Mouse (Mus musculus) thymus, postnatal 4 days (tissue): Measurements from ENCODE around the gene Dis3l2.

Experiments used
- DNase-seq: peaks from one replicate; pipeline ENCODE4 v3.0.0; 2021

Dis3l2 gene

GRCm38 (mm10) chr1:86703300-86703964 lies at the start of gene Dis3l2:
TSS of gene Dis3l2 (plus strand) at chr1:86703808.
- DNase-seq, result peak; percentile 86

DNA sequence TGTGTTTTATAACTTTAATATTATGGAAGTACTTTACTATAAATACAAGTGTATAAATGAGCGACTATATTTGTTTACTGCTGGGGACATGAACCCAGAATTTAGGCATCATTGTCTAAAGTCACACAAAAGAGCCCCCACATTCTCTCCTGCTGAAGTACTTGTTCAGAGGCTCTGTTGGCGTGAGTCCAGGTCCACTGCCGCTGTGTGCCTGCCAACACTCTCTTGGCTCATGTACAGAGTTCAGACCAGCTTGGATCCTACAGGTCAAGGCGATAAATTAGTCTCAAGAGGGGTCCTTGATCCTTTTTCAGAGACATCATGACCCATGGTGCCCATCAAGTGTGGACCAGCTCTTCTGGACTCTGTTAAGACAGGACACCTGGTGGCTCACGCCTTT lies 46.5 kb upstream of the Dis3l2 start:
- DNase-seq, result no peak

DNA sequence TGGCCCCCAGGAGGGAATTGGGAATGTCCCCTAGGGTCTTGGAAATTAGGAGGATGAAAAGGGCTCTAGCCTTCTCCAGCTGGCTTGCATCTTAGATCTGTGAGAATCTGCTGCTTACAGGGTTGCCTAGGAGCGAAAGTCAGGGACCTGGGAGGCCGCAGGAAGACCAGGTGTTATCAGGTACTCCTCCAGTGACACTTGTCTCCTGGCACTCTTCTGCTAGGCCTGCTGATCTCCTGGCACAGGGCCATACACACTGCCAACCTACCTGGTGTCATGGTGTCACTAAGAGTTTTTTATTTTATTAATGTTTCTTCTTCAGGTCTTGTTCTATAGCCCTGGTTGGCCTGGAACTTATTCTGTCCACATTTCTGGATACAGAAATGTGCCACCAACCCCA lies 38.5 kb upstream of the Dis3l2 start:
- DNase-seq, result no peak

DNA sequence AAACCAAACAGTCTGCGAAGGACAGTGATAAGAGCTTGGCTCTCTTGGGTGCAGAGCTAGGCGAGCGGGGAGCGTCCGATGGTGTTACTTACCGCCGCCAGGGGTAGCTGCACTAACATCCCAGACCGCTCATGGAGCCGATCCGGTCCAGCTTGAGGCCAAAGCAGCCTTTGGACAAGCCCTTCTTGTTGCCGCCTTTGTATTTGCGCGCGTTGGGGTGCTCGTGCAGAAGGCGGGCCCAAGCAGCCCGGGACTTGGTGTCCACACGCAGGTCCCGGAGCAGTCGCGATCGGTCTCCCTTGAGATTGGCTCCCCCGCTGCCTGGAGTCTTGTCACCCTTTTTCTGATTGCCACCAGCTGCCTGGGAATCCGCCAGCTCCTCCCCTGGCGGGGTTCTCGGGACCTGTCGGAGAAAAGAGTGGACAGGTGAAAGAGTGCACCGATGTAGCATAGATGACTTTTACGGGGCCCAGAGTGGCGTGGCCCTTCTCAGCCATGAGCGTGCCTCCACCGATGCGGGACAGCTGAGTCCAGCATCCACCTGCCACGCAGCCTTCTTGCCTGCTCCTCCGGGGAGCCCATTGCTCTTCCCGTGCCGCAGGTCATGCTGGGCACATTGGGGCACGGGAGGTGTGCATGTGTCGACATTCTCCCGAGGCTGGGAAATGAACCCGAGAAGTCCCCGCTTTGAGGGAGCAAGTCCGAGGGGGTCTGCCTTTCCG lies 33.9 kb upstream of the Dis3l2 start:
- peak; percentile 46 for DNase-seq

DNA sequence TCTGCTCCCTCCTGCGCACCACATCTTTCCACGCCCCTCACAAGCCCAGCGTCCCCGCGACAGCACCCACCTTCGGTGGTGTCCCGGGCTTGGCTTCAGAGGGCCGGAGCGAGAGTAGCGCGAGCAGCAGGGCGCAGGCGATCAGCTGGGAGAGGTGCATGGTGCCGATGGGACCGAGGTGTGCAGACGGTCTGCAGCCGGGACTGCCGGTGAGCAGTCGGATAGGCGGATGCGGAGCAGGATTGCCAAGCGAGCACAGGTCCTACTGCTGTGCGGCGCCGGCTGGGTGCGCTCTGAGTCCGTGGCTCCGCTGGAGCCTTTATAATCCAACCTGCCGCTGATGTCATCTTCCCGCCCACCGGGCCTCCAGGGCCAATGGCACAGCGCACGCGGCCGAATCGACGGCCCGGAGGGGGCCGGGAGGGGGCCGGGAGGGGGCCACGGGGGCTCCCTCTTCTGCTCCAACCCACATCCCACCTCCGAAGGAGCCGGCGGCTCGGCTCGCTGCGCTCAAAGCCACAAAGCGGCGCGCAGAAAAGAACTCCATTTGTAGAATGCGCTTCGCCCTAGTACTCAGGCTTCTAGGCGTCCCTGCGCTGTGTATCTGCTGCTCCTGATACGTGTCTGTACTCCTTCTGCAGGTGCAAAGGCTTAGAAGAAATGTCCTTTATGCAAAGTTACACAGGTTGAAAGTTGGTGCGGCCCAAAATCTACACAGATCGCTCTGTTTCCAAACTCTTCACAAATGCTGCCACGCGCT lies 33.1 kb upstream of the Dis3l2 start, which contains the start of gene Nppc:
Gene Nppc (minus strand): TSS at position 293 of the 760 bp plus-strand sequence.
- peak; percentile 73 for DNase-seq

DNA sequence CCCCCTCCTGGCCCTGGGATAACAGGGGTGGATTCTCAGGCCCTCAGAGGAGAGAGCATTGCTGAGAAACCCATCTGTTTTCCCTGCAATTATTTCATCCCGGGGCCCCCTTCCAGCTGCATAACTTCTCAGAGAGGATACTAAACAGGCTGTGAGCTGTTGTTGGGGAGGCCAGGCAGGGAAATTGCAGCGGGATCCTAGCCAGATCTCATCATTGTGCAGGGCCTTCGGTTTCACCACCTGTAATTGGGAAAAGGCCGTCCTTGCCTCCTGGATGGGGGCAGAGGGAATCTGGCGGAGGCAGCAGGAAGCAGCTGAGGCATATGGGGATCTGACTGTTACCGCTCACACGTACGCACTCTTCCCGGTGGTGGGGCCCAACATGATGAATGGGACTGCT lies 29.2 kb upstream of the Dis3l2 start:
- no peak for DNase-seq

DNA sequence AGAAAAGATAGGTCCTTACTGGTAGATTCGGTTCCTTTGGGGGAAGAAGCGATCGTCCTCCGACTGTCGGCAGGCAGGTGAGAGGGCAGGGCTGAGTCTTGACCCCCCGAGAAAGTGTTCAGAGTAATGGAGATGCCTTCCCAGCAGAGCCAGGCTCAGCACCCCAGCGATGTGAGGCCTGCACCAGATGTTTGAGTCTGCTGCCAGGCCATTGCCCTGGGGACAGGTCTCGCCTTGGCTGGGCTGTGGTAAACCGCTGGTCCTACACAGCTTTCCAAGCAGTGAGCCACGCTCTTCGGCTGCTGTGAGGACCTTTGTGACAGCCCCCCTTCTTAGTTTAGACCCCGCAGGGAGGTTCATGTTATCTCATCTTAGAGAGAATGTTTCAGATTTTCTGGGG lies 28.5 kb upstream of the Dis3l2 start:
- no peak for DNase-seq

DNA sequence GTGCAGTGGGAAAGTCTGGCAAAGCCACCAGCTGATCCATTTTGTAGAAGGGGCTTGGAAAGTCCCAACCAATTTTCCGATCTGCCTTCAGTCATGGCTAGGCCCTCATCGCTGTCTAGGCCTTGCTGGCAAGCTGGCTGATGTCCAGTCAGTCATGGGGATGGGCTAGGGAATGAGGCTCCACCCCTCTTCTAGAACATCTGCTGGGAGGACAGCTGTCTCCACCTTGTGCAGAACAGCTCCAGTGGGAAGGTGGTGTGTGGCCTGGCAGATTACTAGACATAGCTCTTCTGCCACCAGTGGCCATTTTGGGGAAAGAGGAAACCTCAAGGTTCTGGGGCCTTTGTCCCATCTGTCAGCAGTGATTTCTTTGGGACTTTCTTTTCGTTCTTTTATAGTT lies 26.0 kb upstream of the Dis3l2 start:
- no peak for DNase-seq

- DNase-seq, result no peak
These were observed 24.9 kb upstream of the Dis3l2 start for GRCm38 (mm10) chr1:86678667-86679066.

DNA sequence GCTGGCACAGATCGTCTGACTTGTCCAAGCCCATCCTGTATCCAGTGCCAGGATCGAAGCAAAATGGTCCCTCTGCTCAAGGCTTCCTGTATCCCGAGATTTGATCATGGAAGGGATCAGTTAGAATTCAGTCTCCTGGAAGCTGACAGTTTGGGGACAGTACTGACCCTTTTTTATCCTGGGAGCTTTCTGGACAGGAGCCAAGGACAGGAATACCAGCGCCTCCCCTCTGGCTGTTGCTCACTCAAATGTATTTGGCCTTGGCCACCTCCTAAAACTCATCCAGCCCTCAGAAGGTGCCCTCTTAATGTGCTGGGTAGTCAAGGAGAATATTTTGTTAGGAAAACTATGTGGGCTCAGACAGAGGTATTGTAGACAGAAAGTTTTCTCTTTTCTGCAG lies 16.4 kb upstream of the Dis3l2 start:
- no peak for DNase-seq

DNA sequence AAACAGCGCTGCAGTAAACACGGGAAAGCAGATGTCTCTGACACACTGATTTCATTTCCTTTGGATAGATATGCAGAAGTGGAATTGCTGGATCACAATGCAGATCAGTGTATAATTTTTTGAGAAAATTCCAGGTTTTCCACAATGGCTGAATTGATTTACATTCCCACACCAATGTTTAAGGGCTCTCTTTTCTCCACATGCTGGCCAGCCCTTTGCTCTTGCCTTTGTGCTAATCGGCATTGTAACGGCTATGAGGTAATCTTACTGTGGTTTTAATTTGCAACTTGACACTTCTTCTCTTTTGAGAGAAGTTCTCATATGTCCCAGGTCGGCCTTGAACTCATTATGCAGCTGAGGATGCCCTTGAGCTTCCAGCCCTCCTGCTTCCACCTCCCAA lies 12.6 kb upstream of the Dis3l2 start:
- DNase-seq, result no peak

- peak; percentile 47 for DNase-seq
These were observed 6.7 kb upstream of the Dis3l2 start for GRCm38 (mm10) chr1:86696948-86697347.

- DNase-seq, result peak; percentile 56
These were observed 4.9 kb upstream of the Dis3l2 start for GRCm38 (mm10) chr1:86698721-86699120.

DNA sequence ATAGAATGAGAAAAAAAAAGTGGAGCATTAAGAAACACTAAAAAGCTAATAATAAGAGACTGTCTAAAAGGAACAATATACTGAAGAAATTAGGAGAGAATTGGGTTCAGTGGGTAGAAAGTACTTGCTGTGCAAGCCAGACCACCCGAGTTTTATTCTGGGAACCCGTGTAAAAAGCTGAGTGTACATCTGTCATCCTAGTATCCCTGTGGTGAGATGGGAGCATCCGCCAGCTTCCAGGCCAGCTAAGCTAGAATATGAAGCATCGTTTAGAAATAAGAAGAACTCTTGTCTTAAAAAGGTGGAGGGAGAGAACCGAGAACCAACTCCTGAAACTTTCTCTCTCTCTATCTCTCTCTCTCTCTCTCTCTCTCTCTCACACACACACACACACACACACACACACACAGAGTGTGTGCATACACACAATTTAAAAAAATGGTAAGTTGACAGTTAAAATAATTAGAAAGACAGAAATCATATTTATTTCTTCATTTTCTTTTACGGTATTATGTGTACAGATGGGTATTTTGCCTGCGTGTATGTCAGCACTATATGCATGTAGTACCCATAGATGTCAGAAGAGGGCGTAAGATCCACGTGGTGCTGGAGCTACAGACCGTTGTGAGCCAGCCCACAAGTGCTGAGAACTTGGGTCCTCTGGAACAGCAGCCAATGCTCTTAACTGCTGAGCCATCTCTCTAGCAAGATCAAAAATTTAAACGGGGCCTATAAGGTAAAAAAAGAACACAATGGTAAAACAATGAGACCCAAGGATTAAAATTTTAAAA lies 4.1 kb upstream of the Dis3l2 start:
- DNase-seq, result no peak

- no peak for DNase-seq
These were observed 3.2 kb upstream of the Dis3l2 start for GRCm38 (mm10) chr1:86700367-86700766.

DNA sequence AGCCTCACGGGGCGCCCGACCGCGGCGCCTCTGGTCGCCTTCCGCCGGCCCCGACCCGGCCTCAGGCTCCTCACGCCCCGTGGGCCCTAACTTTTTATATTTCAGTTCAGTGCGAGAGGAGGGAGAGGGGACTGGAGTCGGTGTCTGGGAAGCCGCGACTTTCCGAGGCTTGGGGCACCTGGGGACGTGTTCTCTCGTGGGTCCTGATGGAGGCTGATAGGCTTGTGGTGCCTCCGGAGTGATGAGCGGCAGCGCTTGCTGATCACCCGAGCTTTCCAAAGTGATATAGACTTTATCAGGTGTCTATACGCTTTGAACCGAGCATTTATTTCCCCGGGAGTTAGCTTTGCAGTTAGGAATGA lies 338 bp downstream of the Dis3l2 start:
- DNase-seq, result no peak

GRCm38 (mm10) chr1:86705461-86705860 lies 1.9 kb downstream of the Dis3l2 start:
- DNase-seq, result no peak

- DNase-seq, result no peak
These were observed 5.9 kb downstream of the Dis3l2 start for GRCm38 (mm10) chr1:86709546-86709945.

GRCm38 (mm10) chr1:86712045-86712444 lies 8.4 kb downstream of the Dis3l2 start:
- no peak for DNase-seq

DNA sequence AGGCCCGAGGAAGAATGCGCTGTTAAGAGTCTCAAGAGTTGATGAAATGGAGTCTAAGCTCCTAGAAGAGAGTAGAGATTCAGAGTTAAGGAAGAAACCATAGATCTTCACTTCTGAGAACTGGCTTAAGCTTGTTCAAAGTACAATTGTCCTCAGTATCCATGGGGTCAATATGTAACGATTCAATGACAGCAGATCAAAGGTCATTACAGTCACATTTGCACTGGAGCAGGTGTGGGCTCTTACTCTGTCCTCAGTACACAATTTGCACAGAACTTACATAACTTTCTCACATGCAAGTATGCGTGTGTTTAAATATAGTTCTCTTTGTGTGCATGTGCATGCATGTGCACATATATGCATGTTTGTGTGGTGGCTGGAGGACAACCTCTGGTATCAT lies 9.4 kb downstream of the Dis3l2 start:
- no peak for DNase-seq

DNA sequence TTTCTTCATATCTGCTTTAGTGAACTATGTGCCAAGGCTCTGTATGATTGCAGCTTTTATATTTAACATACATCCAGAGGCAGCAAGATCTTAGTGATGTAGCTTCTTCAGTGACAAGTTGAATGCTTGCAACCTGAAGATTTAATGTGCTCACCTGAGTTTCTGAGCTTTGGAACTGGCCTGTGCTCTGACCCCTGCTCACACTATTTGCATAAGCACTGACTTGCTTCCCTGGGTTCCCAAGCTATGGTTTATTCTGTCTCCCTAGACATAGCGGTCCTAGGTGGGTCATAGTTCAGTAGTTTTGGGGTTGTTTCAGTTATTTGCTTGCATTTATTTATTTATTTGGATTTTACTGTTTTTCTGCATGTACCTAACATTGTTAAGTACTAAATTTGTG lies 14.6 kb downstream of the Dis3l2 start:
- no peak for DNase-seq

GRCm38 (mm10) chr1:86719391-86719790 lies 15.8 kb downstream of the Dis3l2 start:
- DNase-seq, result no peak

DNA sequence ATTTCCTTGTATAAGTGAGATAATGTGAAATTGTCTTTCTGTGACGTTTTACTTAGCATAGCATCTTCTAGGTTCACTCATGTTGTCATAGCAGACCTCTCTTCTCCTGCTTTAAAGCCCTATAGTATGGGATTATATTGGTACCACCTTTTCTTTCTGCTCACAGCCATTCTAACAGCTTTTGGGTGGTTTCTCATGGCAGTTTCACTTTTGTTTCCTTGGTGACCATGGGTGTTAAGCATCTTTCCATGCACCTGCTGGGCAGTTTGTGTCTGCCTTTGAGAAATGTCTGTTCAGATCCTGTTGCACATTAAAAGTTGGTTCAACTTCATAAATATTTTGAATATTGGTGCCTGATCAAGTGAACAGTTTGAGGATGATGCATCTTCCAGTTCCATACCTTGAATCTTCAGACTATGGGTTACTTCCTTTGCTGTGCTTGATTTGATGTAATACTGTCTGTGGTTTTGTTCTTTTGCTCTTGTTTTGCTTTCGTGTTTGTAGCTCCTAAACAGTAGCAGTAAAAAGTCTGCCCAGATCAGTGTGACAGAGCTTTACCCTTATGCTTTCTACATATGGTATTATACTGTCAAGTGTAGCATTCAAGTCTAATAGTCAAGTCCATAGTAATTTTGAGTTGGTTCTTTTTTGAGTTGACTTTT lies 29.7 kb downstream of the Dis3l2 start:
- no peak for DNase-seq
